Mouse (Mus musculus) gastrocnemius, postnatal 36 days (tissue): ENCODE data around the gene Calr. TPM values are rescaled to one million over a fixed set of nuclear protein-coding genes. Genes with fewer than 3 reads are reported as not detected.

Experiments used
- DNase-seq, 2 experiments: peaks; one replicate each; pipeline ENCODE4 v3.0.0; 2022
- intact Hi-C: fragments of 180-260 bp; cut with DNase I; formaldehyde crosslinking; loops from one replicate; pipeline ENCODE4 v1.15.1; 2025
- microRNA-seq, 2 experiments: library from miRNA; unstranded; fragments of <30 nt; microRNA quantifications; one replicate each; pipeline ENCODE4 v1.2.0; 2021
- total RNA-seq, 2 experiments: library from RNA; stranded (reverse); gene quantifications; 2 replicates each; pipeline ENCODE4 v1.2.3; 2021

Gene Calr
- total RNA-seq, 2 experiments from 2014 or later: 153 to 159 TPM

DNA sequence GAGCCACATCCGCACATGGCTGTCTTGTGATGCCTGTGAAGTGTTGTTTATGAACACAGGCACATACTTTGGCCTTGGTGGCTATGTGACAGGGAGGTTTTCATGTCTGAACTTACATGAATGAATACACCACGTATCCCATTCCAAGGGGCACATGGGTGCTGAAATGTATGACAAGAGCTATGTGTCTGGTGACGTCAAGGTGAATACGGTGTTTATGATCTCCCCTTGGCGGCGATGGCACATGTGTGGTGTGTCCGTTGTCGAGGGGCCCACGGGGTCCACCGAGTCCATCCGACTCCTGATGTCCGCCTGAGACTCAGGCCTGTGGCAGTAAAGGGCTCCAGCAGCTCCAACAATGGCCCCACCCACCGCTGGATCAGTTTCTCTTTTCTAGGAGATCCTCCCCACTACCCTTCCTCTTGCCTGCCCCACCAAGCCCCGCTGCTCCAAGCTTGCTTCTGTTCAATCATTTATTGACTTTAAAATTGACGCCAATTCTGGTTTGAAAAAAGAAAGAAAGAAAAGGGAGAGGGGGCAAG is 49.4 kb downstream of the Calr start:
- peak; percentile 30 to 48 for DNase-seq
- intact Hi-C loops: loop anchor here (5.0 kb wide), 1 partner anchor 35 kb away; no protein-coding TSS in a partner anchor

DNA sequence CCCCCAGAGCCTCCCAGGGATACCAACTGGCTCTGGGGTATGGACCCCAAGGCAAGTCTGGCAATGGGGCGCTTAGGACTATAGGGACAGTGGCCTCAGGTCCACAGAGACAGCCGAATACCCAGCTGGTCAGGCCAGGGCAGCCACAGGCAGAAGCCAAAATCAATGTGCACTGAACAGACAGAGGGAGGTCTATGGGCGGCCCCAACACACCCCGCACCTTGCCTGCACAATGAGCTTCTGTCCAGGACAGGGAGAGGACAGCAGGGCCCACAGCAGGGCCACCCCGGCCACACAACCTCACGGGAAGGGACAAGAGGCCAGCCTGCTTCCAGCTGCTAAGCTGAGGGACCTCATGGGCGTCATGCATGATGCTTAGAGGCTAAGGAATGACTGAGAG is 52.2 kb downstream of the Calr start:
- peak in 1 of 2 experiments; percentile 51 for DNase-seq
- intact Hi-C loops: no loop called here

DNA sequence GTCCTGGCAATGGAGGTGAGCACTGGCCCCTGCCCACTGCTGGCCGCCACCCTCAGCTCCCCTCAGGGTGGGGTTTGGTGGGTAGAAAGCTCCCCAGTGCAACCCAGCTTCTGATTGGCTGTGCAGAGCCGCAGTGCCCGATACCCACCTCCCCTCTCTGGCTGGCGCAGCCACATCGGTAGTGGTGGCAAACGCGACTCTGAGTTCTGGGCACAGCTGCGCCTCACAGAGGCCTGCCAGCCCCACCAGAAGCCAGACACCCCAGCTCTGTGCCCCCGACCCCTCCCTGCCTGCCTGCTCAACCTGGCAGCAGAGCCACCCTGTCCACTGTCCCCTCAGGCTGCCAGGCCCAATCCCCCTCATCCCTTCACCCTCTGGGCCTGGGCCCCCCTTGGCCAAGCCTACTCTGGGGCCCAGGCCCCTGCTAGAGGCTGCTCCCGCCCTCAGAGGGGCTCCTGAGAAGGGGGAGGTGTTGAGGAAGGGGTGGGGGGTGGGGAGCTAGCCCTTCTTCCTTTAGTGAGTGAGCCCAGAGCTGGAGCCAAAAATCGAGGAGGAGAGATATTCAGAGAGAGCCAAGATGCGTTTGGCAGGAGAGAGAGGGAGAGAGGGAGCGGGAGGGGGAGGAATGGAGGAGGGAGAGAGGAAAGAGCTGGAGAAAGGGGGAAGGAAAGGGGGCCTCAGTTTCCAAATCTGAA is 52.8 kb downstream of the Calr start:
- peak in 1 of 2 experiments; percentile 41 for DNase-seq
- intact Hi-C loops: no loop called here

DNA sequence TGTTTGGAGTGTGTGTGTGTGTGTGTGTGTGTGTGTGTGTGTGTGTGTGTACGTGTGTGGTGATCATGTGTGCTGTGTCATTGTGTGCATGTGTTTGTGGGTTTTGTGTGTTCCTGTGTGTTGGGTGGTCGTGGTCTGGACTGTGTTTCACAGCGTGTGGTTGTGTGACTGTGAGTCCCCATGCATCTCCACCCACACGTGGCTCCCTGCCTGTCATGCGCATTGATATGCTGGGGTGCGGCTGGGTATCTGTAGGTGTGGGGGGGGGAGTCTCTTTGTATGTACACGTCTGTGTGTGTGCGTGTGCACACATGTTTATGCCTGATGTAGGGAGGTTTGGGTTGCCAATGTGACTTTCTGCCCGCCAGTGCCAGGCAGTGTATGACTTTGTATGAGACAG is 53.6 kb downstream of the Calr start:
- no peak for DNase-seq
- intact Hi-C loops: no loop called here

DNA sequence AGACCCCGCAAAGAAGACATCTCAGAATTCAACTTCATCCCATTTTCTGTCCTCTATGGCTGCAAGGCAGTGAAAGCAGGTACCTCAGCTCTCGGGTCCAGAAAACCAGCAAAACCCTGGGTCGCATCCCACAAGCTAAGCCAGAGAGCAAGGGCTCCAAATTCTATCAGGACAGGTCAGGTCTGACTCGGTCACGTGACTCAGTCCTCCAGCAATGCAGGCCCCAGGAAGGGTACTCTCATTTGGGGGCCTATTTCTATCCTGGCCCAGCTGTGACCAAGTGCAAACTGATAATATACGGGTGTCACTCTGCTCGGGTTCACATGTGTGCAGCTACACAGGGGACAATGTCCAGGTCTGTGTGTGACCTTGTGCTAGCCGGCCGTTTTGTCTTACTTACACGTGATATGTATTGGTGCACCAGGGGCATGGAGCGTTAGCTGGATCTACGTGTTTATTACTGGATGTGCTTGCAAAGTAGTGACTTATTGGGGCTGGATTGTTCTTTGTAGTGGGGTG is 54.2 kb downstream of the Calr start:
- intact Hi-C loops: no loop called here
- DNase-seq: no peak

Small RNA genes within 50 kb of the gene (microRNA-seq; reads per million reads assigned to microRNA genes)
- 0.74 to 2.1 reads per million in 2 experiments for gene Mir7069

Other genes starting within 250 kb of the Calr start
- gene Ier2, start 184.1 kb downstream of the Calr start, total RNA-seq: 1 to 10 TPM; 5.6 to 9.3 TPM
- 10 to 100 TPM; 39.8 to 43.3 TPM for gene Trmt1, start 160.6 kb downstream of the Calr start, total RNA-seq
- 10 to 100 TPM; 18.1 to 20.1 TPM for gene Nacc1, start 159.1 kb downstream of the Calr start, total RNA-seq
- 1 to 10 TPM in 1 of 2 experiments, under 1 TPM in 1; 0.96 to 1.4 TPM for gene Lyl1, start 145.5 kb downstream of the Calr start, total RNA-seq
- gene G430095P16Rik, start 123.9 kb downstream of the Calr start, total RNA-seq: 1 to 10 TPM in 1 of 2 experiments, not detected in 1; 1.0 TPM
- gene Nfix, start 46.6 kb downstream of the Calr start, total RNA-seq: 100 to 1,000 TPM; 433 to 510 TPM
- gene Dand5, start 24.1 kb downstream of the Calr start, total RNA-seq: 1 to 10 TPM; 8.3 to 9.9 TPM
- gene Gadd45gip1, start 15.4 kb downstream of the Calr start, total RNA-seq: 10 to 100 TPM; 17.7 to 23.0 TPM
- gene Rad23a, start 6.3 kb downstream of the Calr start, total RNA-seq: 100 to 1,000 TPM; 136 to 151 TPM
- gene Farsa, start 10.1 kb upstream of the Calr start, total RNA-seq: 10 to 100 TPM; 22.1 to 26.2 TPM
- 1 to 10 TPM in 1 of 2 experiments, under 1 TPM in 1; 0.71 to 1.4 TPM for gene Syce2, start 25.2 kb upstream of the Calr start, total RNA-seq
- 10 to 100 TPM; 25.5 to 45.9 TPM for gene Gcdh, start 47.0 kb upstream of the Calr start, total RNA-seq
- gene Klf1, start 55.0 kb upstream of the Calr start, total RNA-seq: not detected
- 1 to 10 TPM; 3.7 to 5.1 TPM for gene Dnase2a, start 61.6 kb upstream of the Calr start, total RNA-seq
- gene Mast1, start 90.4 kb upstream of the Calr start, total RNA-seq: not detected
- not detected for gene Rtbdn, start 100.1 kb upstream of the Calr start, total RNA-seq
- not detected for gene Gm49661, start 122.5 kb upstream of the Calr start, total RNA-seq
- 100 to 1,000 TPM; 180 to 196 TPM for gene Prdx2, start 122.7 kb upstream of the Calr start, total RNA-seq
- gene Rnaseh2a, start 122.8 kb upstream of the Calr start, total RNA-seq: 10 to 100 TPM; 23.3 to 23.8 TPM
- 10 to 100 TPM in 1 of 2 experiments, 1 to 10 TPM in 1; 4.3 to 12.8 TPM for gene Junb, start 131.8 kb upstream of the Calr start, total RNA-seq
- gene Hook2, start 143.7 kb upstream of the Calr start, total RNA-seq: 1 to 10 TPM; 1.4 to 1.5 TPM
- gene Best2, start 167.6 kb upstream of the Calr start, total RNA-seq: not detected
- 10 to 100 TPM; 49.7 to 50.8 TPM for gene Asna1, start 178.3 kb upstream of the Calr start, total RNA-seq
- 10 to 100 TPM; 71.9 to 73.6 TPM for gene Trir, start 179.9 kb upstream of the Calr start, total RNA-seq
- gene Tnpo2, start 190.0 kb upstream of the Calr start, total RNA-seq: 10 to 100 TPM; 29.3 to 29.7 TPM
- 1 to 10 TPM; 1.4 to 2.4 TPM for gene Fbxw9, start 213.1 kb upstream of the Calr start, total RNA-seq
- not detected for gene Gm5741, start 221.0 kb upstream of the Calr start, total RNA-seq
- 10 to 100 TPM; 18.2 to 23.6 TPM for gene Dhps, start 224.8 kb upstream of the Calr start, total RNA-seq
- gene Wdr83os, start 233.8 kb upstream of the Calr start, total RNA-seq: 10 to 100 TPM; 37.3 to 44.5 TPM
- 10 to 100 TPM; 13.5 to 15.6 TPM for gene Wdr83, start 234.4 kb upstream of the Calr start, total RNA-seq
- gene Man2b1, start 236.3 kb upstream of the Calr start, total RNA-seq: 1 to 10 TPM; 9.0 TPM